Mouse (Mus musculus) spleen, postnatal 10 days (tissue): ENCODE results near the gene Pmm2.
A peak's percentile ranks its signal among the peaks of the same experiment; 100 is the strongest.

Source experiments
- DNase-seq, 2 experiments: peaks; one replicate each; pipeline ENCODE4 v3.0.0; 2021 to 2022; ENCODE audit warnings: low spot score in 2 of 2

Pmm2 gene

DNA sequence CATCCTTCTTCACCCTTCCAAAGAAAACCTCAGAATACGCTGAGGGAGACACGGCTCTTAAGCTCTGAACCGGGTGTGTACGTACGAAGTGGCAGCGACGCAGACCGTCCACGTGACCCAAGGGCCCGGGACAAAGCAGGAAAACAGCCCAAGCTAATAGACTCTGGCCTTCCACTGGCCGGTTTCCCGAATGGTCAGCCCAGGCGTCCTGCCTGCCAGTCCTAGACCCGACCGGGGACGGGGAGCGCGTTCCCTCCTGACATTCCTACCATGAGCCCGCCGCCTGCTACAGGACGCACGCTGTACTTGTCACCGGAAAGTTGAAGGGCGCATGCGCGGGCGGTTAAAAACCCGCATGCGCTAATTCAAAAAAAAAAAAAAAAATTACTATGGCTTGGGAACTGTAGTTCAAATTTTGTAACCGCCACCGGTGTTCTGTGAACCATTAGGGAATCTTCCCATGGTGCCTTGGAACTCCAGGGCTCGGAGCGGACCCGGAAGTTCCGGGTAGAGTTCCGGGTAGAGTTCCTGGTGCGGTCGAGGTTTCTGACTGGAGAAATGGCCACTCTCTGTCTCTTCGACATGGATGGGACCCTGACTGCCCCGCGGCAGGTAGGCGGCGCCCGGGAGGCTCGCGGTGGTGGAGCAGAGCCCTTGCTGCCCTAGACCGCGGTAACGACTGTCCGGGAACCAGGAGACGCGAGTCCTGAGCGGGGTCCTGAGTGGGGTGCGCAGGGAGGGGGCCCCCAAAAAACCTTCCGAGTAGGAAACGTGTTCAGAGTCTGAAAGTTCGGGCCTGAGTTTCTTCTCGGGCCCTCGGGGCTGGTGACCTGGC, at the start of gene Pmm2, which contains the start of gene Tmem186:
Gene Pmm2 (plus strand): TSS at position 458 of the 835 bp plus-strand sequence.
Gene Tmem186 (minus strand): TSS at position 496 of the 835 bp plus-strand sequence.
- peak; percentile 86 to 91 for DNase-seq

GRCm38 (mm10) chr16:8595411-8595810, 42.1 kb upstream of the Pmm2 start:
- DNase-seq: no peak

DNA sequence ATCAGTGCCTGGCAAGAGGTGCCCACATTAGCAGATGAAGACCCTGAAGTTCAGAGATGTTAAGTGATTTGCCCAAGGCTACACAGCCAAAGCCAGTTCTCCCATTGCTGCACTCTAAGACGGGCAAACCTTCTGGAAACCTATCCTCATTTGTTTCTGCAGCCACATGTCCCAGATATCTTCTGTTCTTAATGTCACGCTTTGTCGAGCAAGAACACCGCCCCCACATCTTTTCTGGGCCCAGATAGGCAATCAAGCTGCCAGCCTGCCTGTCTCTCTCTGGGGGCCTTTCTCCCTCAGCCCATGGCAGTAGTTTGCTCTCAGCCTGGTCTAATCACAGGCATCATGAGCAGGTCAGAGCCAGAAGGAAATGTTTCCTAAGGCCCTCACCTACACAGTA, 41.1 kb upstream of the Pmm2 start:
- DNase-seq: no peak

DNA sequence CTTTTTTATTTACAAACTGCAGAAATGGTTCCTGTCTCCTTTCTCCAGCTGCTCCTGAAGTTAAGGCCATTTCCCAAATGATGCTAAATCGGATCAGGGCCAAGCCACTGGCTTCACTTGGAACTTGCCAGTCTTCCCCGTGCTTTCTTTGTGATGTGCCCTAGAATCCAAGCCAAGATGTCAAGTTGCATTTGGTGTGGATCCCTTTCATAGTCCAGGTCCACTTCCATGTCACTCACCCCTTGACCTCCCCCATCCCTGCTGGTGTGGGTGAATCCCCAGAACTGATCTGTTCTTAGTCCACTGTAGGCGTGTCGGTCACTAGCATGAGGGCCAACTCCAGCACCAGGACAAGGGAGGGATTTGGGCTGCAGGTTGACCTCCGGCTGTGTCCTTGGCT, 40.0 kb upstream of the Pmm2 start:
- DNase-seq: no peak

- DNase-seq: no peak
Measured at GRCm38 (mm10) chr16:8603789-8604188, 33.7 kb upstream of the Pmm2 start.

GRCm38 (mm10) chr16:8610397-8610796, 27.1 kb upstream of the Pmm2 start:
- DNase-seq: no peak

DNA sequence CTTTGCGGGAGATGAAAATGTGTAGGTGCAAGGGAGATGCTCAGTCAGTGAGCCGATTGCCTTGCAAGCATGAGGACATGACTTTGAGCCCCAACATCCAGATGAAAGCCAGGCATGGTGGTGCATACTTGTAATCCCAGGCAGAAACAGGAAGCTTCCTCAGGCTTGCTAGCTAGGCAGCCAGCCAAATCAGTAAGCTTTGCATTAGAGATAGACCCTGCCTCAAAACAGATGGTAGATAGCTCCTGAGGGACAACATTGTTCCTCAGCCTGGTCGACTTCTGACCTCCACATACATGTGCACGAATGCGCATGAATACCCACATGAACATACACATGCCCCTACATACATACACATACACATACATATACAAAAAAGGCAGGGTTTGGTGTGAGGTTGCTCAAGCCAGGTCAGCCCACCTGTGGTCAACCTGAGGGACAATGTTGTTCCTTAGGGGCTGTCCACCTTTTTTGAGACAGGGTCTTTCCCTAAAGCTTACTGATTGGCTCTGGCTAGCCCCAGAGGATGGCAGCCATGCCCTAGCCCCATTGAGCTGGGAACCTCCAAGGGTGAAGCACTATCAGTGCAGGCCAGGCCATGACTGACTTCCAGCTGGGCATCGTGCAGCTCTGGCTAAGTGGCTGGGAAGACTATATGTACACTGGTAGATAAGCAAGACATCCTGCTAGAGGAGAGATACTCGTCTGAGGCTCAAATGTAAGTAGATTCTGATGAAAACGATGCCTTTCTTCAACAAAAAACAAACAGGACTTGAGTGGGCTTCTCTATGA, 25.1 kb upstream of the Pmm2 start:
- DNase-seq: peak; percentile 33 to 74

GRCm38 (mm10) chr16:8613039-8613438, 24.4 kb upstream of the Pmm2 start:
- peak; percentile 28 to 32 for DNase-seq

- DNase-seq: no peak
Measured at GRCm38 (mm10) chr16:8613447-8613846, 24.0 kb upstream of the Pmm2 start.

GRCm38 (mm10) chr16:8619659-8620314, 17.7 kb upstream of the Pmm2 start:
- DNase-seq: no peak

DNA sequence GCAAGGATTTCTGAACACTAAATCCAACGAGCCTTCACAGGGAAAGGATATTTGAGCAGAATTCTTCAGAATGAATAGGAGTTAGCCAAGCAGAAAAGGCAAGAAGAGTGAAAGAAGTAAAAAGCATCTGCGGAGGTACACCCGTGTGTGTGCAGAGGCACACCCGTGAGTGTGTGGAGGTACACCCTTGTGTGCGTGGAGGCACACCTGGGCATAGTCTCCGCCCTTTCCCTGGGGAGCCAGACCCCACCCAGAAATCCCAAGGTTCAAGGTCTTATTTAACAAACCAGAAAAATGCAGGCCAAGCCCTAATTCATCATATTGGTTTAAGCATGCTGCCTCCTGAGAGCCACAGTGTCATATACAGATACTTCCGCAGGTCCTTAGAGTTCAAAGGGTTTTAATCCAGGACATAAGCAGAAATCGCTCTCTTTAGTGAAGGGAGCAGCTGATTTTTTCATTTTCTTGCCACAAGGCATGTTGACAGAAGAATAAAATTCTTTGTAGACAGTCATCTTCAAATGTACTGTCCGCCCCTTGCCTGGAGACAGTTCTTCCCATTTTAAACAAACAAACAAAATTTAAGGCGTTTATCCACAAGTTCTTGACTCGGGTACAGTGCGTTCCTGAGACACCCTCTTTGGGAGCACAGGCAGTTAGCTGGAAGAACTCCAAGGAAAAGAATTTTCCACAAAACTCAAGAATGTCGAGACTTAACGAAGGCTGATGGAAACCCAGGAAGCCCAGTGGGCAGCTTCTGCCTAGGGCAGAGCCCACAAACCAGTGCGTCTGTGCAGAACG, 17.0 kb upstream of the Pmm2 start:
- DNase-seq: no peak

- no peak for DNase-seq
Measured at GRCm38 (mm10) chr16:8630419-8630818, 7.1 kb upstream of the Pmm2 start.

DNA sequence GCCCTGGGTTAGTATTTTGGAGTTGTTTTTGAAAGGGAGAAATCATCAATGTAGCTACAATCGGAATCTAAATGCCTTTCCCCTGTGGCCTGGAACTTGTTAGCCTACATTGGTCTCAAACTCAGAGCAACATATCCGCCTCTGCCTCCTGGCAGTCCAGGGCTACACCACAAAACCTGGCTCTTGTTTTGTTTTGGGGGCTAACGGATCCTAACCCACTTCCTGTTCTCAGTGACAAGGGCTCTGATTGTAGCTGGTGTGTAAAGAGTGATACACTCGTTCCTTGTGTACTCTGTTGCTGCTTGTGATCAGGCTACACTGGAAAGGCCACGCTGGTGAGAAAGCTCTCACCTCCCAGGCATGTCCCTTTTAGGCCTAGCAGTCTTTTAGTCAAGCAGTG, 6.0 kb upstream of the Pmm2 start:
- DNase-seq: no peak

GRCm38 (mm10) chr16:8636867-8637216, 632 bp upstream of the Pmm2 start:
- DNase-seq: no peak

DNA sequence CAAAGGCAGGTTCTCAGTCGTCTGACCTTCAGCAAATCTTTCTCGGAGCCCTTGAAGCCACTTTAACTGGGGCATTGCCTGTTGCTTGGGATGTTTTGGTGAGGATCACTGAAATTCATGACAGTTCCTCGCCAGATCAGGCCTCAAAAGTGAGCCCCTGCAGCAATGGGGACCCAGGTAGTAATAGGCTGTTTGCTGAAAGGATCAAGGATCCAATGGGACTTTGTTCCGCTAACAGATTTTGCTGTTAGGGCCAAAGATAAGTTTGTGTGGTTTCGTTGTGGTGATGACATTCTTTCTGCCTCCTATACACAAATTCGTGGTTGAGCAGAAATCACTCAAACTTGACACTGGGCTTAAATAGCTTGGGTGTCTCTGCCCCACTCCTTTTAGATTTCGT, 657 bp downstream of the Pmm2 start:
- no peak for DNase-seq

DNA sequence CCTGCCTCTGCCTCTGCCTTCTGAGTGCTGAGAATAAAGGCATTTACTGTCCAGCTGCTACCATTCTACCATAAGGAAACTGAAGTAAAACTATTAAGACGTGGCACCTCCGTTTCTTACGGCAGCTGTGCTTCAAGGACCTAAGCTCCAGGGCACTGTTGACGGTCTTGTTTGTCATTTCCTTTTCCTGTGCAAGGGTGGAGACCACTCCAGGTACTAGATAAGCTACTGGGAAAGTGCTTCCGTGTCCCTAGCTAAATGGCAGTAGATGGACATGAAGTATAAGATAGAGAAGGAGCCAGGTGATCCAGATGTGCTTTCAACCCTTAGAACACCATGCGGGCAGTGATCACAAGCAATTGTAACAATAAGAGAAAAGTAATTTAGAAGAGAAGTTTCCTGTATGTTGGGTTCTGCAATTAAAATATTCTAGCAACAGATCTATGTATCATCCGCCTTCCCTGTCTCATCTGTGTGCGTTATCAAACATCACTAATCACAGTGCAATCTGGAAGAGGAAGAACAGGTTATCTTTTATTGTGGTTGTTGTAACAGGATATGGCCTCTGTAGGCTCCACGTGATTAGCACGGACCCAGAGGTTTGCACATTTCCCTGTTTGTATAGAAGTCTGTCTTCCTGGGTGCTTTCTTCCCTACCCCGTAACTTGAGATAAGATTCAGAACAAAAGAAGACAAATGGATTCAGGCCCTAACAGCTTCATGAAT, 2.2 kb downstream of the Pmm2 start:
- no peak for DNase-seq

DNA sequence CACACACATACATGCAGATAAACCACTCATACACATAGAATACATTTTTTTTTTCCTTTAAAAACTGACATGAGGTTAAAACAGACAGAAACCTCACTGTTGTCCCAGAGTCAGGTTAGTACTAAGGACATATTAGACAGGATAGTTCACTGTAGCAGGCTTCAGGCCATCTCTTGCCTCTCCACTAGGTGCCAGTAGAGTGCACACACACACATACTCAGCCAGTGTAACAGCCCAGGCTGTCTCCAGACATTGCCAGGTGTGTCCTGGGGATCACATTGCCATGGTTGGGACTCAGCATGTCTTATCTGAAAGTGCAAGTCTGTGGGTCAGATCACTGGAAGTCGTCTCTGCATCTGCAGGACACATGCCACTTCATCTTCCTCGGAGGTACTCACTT, 6.4 kb downstream of the Pmm2 start:
- peak in 1 of 2 experiments; percentile 68 for DNase-seq

GRCm38 (mm10) chr16:8645546-8645945, 8.1 kb downstream of the Pmm2 start:
- DNase-seq: no peak

GRCm38 (mm10) chr16:8650007-8650406, 12.5 kb downstream of the Pmm2 start:
- DNase-seq: no peak

DNA sequence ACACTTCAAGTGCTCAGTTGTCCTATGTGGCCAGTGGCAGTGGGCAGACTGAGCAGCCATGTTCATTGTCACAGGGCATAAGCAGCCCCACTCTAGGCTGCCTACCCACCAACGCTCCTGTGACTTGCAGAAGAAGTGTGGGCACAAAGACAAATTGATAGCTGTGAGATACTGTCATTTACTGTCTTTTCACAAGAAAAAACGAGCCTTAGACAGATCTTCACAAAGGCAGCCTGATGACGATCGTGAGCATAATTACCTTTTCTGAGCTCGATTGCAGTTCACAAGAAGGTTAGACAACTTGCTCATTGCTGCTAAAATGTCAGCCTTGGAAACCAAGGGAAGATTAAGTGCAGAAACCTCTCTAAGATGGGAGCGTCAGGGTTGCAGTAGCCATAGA, 17.6 kb downstream of the Pmm2 start:
- DNase-seq: no peak

DNA sequence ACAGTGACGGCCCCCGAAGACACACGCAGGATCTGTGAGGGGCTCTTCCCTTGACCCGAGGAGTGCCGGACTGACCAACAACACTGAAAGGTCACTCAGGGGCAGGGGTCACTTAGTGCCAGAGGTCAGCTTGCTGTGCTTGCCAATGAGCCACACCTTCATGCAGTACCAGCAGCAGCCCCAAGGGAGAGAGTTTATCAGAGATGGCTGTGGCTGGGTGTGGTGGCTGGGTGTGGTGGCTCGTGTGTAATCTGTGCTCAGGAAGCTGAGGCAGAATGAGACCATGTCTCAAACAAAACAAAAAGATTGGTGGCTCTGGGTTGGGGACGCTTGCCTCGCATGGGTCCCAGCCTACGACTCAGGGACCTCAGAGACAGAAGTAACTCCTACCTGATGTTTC, 18.1 kb downstream of the Pmm2 start:
- DNase-seq: peak in 1 of 2 experiments; percentile 53
